Mouse (Mus musculus) CD8-positive naive resting alpha-beta T cell, adult 57 days (primary cell): ENCODE measurements around the gene Tuba1c. TPM values are rescaled to one million over a fixed set of nuclear protein-coding genes. Genes with fewer than 3 reads are reported as not detected.

Experiments used
- total RNA-seq: library from RNA; stranded (reverse); gene quantifications from one replicate; pipeline ENCODE4 v1.2.4, GENCODE M21; 2023

Gene Tuba1c
- 95.3 TPM for total RNA-seq

GRCm38 (mm10) chr15:99029619-99030584 lies at the start of gene Tuba1c:
Gene Tuba1c, plus strand, starts transcription at chr15:99029891.

GRCm38 (mm10) chr15:99055040-99055439 lies 25.3 kb downstream of the Tuba1c start, which contains the start of gene Prph:
Gene Prph, plus strand, starts transcription at chr15:99055174.

GRCm38 (mm10) chr15:99074019-99074599 lies 44.4 kb downstream of the Tuba1c start, which contains the start of gene Troap:
Gene Troap, plus strand, starts transcription at chr15:99074575.

GRCm38 (mm10) chr15:99087253-99088075 lies 57.8 kb downstream of the Tuba1c start, which contains the start of gene C1ql4:
Gene C1ql4, minus strand, starts transcription at chr15:99087817.

Other genes starting within 250 kb of the Tuba1c start
- not detected for gene Wnt1, start 240.0 kb upstream of the Tuba1c start, total RNA-seq
- gene Ddn, start 220.4 kb upstream of the Tuba1c start, total RNA-seq, result 0.21 TPM
- 117 TPM for gene Prkag1, start 198.4 kb upstream of the Tuba1c start, total RNA-seq
- gene Kmt2d, start 158.7 kb upstream of the Tuba1c start, total RNA-seq, result 266 TPM
- 20.7 TPM for gene Rhebl1, start 135.4 kb upstream of the Tuba1c start, total RNA-seq
- gene Dhh, start 131.4 kb upstream of the Tuba1c start, total RNA-seq, result 1.1 TPM
- 293 TPM for gene Lmbr1l, start 111.7 kb upstream of the Tuba1c start, total RNA-seq
- gene Tuba1b, start 95.3 kb upstream of the Tuba1c start, total RNA-seq, result 244 TPM
- not detected for gene Gm49450, start 76.3 kb upstream of the Tuba1c start, total RNA-seq
- 270 TPM for gene Tuba1a, start 76.2 kb upstream of the Tuba1c start, total RNA-seq
- gene Prph, start 25.3 kb downstream of the Tuba1c start, total RNA-seq, result not detected
- 0.31 TPM for gene Troap, start 44.7 kb downstream of the Tuba1c start, total RNA-seq
- not detected for gene C1ql4, start 57.9 kb downstream of the Tuba1c start, total RNA-seq
- gene Dnajc22, start 63.3 kb downstream of the Tuba1c start, total RNA-seq, result not detected
- not detected for gene Spats2, start 96.0 kb downstream of the Tuba1c start, total RNA-seq
- gene Kcnh3, start 195.0 kb downstream of the Tuba1c start, total RNA-seq, result 4.8 TPM
- 111 TPM for gene Mcrs1, start 222.1 kb downstream of the Tuba1c start, total RNA-seq